Comparison of ENCODE assay signal across 19 mouse cellular contexts in the genomic region with DNA sequence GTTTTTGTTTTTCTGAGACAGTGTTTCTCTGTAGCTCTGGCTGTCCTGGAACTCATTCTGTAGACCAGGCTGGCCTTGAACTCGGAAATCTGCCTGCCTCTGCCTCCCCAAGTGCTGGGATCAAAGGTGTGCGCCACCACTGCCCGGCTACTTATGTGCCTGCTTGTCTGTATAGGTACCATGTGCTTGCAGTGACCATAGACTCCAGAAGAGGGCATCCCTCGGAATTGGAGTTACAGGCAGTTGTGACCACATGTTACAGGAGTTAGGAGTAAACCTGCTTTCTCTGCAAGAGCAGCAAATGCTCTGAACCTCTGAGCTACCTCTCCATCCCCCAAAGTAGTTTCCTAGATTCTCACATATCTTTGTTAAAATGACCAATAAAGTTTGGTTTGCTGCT. TPM values are rescaled to one million over a fixed set of nuclear protein-coding genes. Genes with fewer than 3 reads are reported as not detected.
DNase-seq lines count a peak whose midpoint lies in the region; ATAC-seq and TF ChIP-seq lines count a peak whose summit lies in the region.
"Had no signal": no experiment of that assay in that cellular context is flagged by ENCODE, and none has a peak within 500 bp of the region (broad histone marks: within the 10 kb centered on the region; RNA-seq: fewer than 3 reads in every experiment).

No protein-coding gene starts in this region.

- DNase-seq in kidney, adult 2 months = no peak
- DNase-seq in kidney, postnatal 10 days = no peak
- DNase-seq in lung, postnatal 0 days (ENCODE audit: low spot score) = no peak
- no peak for DNase-seq in lung, postnatal 36 days
- peak; percentile 76 for DNase-seq in R1 (ENCODE audit: low read depth, low spot score)
- no peak for DNase-seq in retina, postnatal 1 day
- no peak for DNase-seq in cerebellum, adult 11 months
- DNase-seq: cerebellum, adult 11-12 months; cerebellum, postnatal 14 days; gastrocnemius, postnatal 36 days; layer of hippocampus, postnatal 36 days; midbrain, embryonic 14.5 days; thymus, postnatal 14 days had no signal

- no peak for TF ChIP-seq POLR2A in kidney, adult 2 months (IDR thresholded peaks at IDR 0.05; ENCODE audit: low read depth, low read length)

- 0 out of 2 replicates have a peak, but pooled peaks have one; percentile 16 for TF ChIP-seq CTCF in kidney, adult 2 months (conservative IDR thresholded peaks at IDR 0.05; ENCODE audit: insufficient read depth, insufficient read length, low read depth, low read length)
- peak; percentile 15; the same call in 1 of the 2 replicates for TF ChIP-seq CTCF in lung, postnatal 0 days (IDR thresholded peaks at IDR 0.05)

- H3K27me3 ChIP-seq in kidney, adult 2 months (replicated peaks; ENCODE audit: control insufficient read depth, insufficient read depth, low read length) = no peaks in the 10 kb centered on the region
- no peaks in the 10 kb centered on the region for H3K27me3 ChIP-seq in lung, postnatal 0 days (replicated peaks; ENCODE audit: insufficient read depth, low read length)
- H3K27me3 ChIP-seq: embryonic facial prominence, embryonic 15.5 days; kidney, embryonic 15.5 days; limb, embryonic 15.5 days; lung, embryonic 15.5 days had no signal

- H3K36me3 ChIP-seq in kidney, adult 2 months (ENCODE audit: control insufficient read depth, insufficient read depth, low read length) = no peaks in the 10 kb centered on the region
- H3K36me3 ChIP-seq in lung, postnatal 0 days (ENCODE audit: insufficient read depth, low read length) = no peaks in the 10 kb centered on the region

- no peak for ATAC-seq in lung, postnatal 0 days
- ATAC-seq: forebrain, embryonic 16.5 days; inflammation-experienced regulatory T-cells, adult 6 months had no signal

- no peak overlapping the region for H3K9ac ChIP-seq in lung, postnatal 0 days (replicated peaks; ENCODE audit: low read depth)
- H3K9ac ChIP-seq: embryonic facial prominence, embryonic 15.5 days; kidney, embryonic 15.5 days; limb, embryonic 15.5 days; lung, embryonic 15.5 days had no signal

- H3K4me2 ChIP-seq in lung, postnatal 0 days (replicated peaks; ENCODE audit: low read depth, low read length) = no peak overlapping the region
- H3K4me2 ChIP-seq: embryonic facial prominence, embryonic 15.5 days; kidney, embryonic 15.5 days; limb, embryonic 15.5 days; lung, embryonic 15.5 days had no signal

- 86% methylated on average over 4 of the region's 4 CpGs for WGBS in kidney, adult 2 months
- WGBS in lung, postnatal 0 days = 84% methylated on average over 4 of the region's 4 CpGs

- H3K9me3 ChIP-seq in lung, postnatal 0 days (ENCODE audit: low read length) = no peaks in the 10 kb centered on the region
- H3K9me3 ChIP-seq: embryonic facial prominence, embryonic 15.5 days; kidney, embryonic 15.5 days; lung, embryonic 15.5 days had no signal

- H3K4me1 ChIP-seq in kidney, adult 2 months (ENCODE audit: control insufficient read depth, insufficient read depth, low read length) = no peaks in the 10 kb centered on the region
- no peaks in the 10 kb centered on the region for H3K4me1 ChIP-seq in lung, postnatal 0 days (ENCODE audit: insufficient read depth, low read depth, low read length)
- H3K4me1 ChIP-seq: embryonic facial prominence, embryonic 15.5 days; kidney, embryonic 15.5 days; limb, embryonic 15.5 days; lung, embryonic 15.5 days had no signal

- no peak for TF ChIP-seq EP300 in lung, postnatal 0 days (IDR thresholded peaks at IDR 0.05)

- no peak overlapping the region for H3K4me3 ChIP-seq in kidney, adult 2 months (ENCODE audit: insufficient read depth, low read depth, low read length)
- H3K4me3 ChIP-seq in lung, postnatal 0 days (ENCODE audit: low read depth, low read length) = no peak overlapping the region
- H3K4me3 ChIP-seq: embryonic facial prominence, embryonic 15.5 days; kidney, embryonic 15.5 days; limb, embryonic 15.5 days; lung, embryonic 15.5 days had no signal

- no peak overlapping the region for H3K27ac ChIP-seq in kidney, adult 2 months (ENCODE audit: insufficient read depth, low read depth, low read length)
- no peak overlapping the region for H3K27ac ChIP-seq in lung, postnatal 0 days (ENCODE audit: low read length)
- H3K27ac ChIP-seq: embryonic facial prominence, embryonic 15.5 days; kidney, embryonic 15.5 days; limb, embryonic 15.5 days; lung, embryonic 15.5 days had no signal

RNA-seq across cellular contexts. Expression of gene Daglb, which starts 27.4 kb away (rescaled TPM):
- polyA plus RNA-seq in kidney, adult 2 months (2012; rRNA removed) = 11.7 TPM in 2 replicates
- polyA plus RNA-seq in lung, postnatal 0 days (2015; fragmentation: Nextera tagmentation; extraction: Ambion mirVana) = 5.9 and 6.0 TPM in 2 replicates

RNA-seq across cellular contexts. Expression of gene Rac1, which starts 36.1 kb away (rescaled TPM):
- polyA plus RNA-seq in kidney, adult 2 months (2012; rRNA removed) = 259 and 277 TPM in 2 replicates
- 439 and 450 TPM in 2 replicates for polyA plus RNA-seq in lung, postnatal 0 days (2015; fragmentation: Nextera tagmentation; extraction: Ambion mirVana)
